Mouse (Mus musculus): ENCODE results near the gene Il21r.

GRCm38 (mm10) chr7:125566420-125566819 lies 36.8 kb upstream of the Il21r start:
- no peak for TF ChIP-seq GATA1 (IDR thresholded peaks at IDR 0.05; ENCODE audit: borderline replicate concordance, low read length)
- TF ChIP-seq CTCF (IDR thresholded peaks at IDR 0.05; ENCODE audit: low read depth, low read length) = no peak
- no peak for TF ChIP-seq POLR2AphosphoS5 (IDR thresholded peaks at IDR 0.05; ENCODE audit: insufficient replicate concordance, low read depth, low read length)

Data from G1E (cell line).